Comparison of ENCODE assay signal across 8 mouse cellular contexts in genomic region chr7:28339213-28339917, GRCm38 (mm10). TPM values are rescaled to one million over a fixed set of nuclear protein-coding genes. Genes with fewer than 3 reads are reported as not detected.
DNase-seq lines count a peak whose midpoint lies in the region; ATAC-seq and TF ChIP-seq lines count a peak whose summit lies in the region.

No protein-coding gene starts in this region.

- peak overlapping the region; percentile 95 for H3K4me3 ChIP-seq in embryonic facial prominence, embryonic 11.5 days (ENCODE audit: low read depth, low read length)
- peak overlapping the region; percentile 96 for H3K4me3 ChIP-seq in lung, postnatal 0 days (ENCODE audit: low read depth, low read length)

- DNase-seq in adipocyte (ENCODE audit: low spot score) = peak; percentile 56
- peak; percentile 51 for DNase-seq in embryonic facial prominence, embryonic 11.5 days (ENCODE audit: low spot score)
- peak; percentile 62 to 78 for DNase-seq in heart, adult 9 months (ENCODE audit: low spot score in 2 of 2)
- peak; percentile 74 for DNase-seq in kidney, adult 9 months
- DNase-seq in lung, postnatal 0 days (ENCODE audit: low spot score) = peak; percentile 71
- DNase-seq in retina, embryonic 14.5 days (ENCODE audit: low spot score) = peak; percentile 59
- no peak for DNase-seq in frontal cortex, postnatal 14 days (ENCODE audit: low spot score in 2 of 2)

- WGBS in embryonic facial prominence, embryonic 11.5 days = 77% methylated on average over 19 of the region's 19 CpGs
- 68% methylated on average over 19 of the region's 19 CpGs for WGBS in lung, postnatal 0 days

- peak overlapping the region; percentile 52; the same call in 1 of the 2 replicates for H3K27ac ChIP-seq in embryonic facial prominence, embryonic 11.5 days (replicated peaks; ENCODE audit: low read depth, low read length)
- peak overlapping the region; percentile 95 for H3K27ac ChIP-seq in lung, postnatal 0 days (ENCODE audit: low read length)

- H3K4me1 ChIP-seq in embryonic facial prominence, embryonic 11.5 days (ENCODE audit: control insufficient read depth, insufficient read depth, low read length) = no peaks in the 10 kb centered on the region
- no peaks in the 10 kb centered on the region for H3K4me1 ChIP-seq in lung, postnatal 0 days (ENCODE audit: insufficient read depth, low read depth, low read length)

- peak; percentile 51 for TF ChIP-seq CTCF in lung, postnatal 0 days (IDR thresholded peaks at IDR 0.05)

- peak overlapping the region; percentile 94 for H3K9ac ChIP-seq in embryonic facial prominence, embryonic 11.5 days (replicated peaks; ENCODE audit: low read length)
- H3K9ac ChIP-seq in lung, postnatal 0 days (replicated peaks; ENCODE audit: low read depth) = peak overlapping the region; percentile 52; the same call in 1 of the 2 replicates

- H3K4me2 ChIP-seq in embryonic facial prominence, embryonic 11.5 days (ENCODE audit: low read depth, low read length) = peak overlapping the region; percentile 38
- H3K4me2 ChIP-seq in lung, postnatal 0 days (replicated peaks; ENCODE audit: low read depth, low read length) = peak overlapping the region; percentile 88

- peak; percentile 27 for ATAC-seq in CD4-positive, CD25-positive, alpha-beta regulatory T cell, adult 4 months
- no peak for ATAC-seq in embryonic facial prominence, embryonic 11.5 days (replicated peaks; ENCODE audit: insufficient number of reproducible peaks, low FRiP score, low TSS enrichment, low read depth)
- 0 out of 2 replicates have a peak, but pooled peaks have one; percentile 8 for ATAC-seq in lung, postnatal 0 days

- H3K36me3 ChIP-seq in embryonic facial prominence, embryonic 11.5 days (replicated peaks; ENCODE audit: control insufficient read depth, insufficient read depth, low read depth, low read length) = no peaks in the 10 kb centered on the region
- no peaks in the 10 kb centered on the region for H3K36me3 ChIP-seq in lung, postnatal 0 days (ENCODE audit: insufficient read depth, low read length)

- TF ChIP-seq EP300 in lung, postnatal 0 days (IDR thresholded peaks at IDR 0.05) = no peak

- H3K9me3 ChIP-seq in embryonic facial prominence, embryonic 11.5 days (replicated peaks; ENCODE audit: control insufficient read depth, low read length) = no peaks in the 10 kb centered on the region
- no peaks in the 10 kb centered on the region for H3K9me3 ChIP-seq in lung, postnatal 0 days (ENCODE audit: low read length)

- H3K27me3 ChIP-seq in embryonic facial prominence, embryonic 11.5 days (ENCODE audit: control insufficient read depth, insufficient read depth, low read length) = no peaks in the 10 kb centered on the region
- no peaks in the 10 kb centered on the region for H3K27me3 ChIP-seq in lung, postnatal 0 days (replicated peaks; ENCODE audit: insufficient read depth, low read length)

RNA-seq across cellular contexts. Expression of gene Supt5, which starts 0.8 kb away (rescaled TPM):
- 100 to 1,000 TPM; 121 to 229 TPM for polyA plus RNA-seq in CD4-positive, CD25-positive, alpha-beta regulatory T cell, adult 4 months (2017; shearing (Covaris generic))
- polyA plus RNA-seq in embryonic facial prominence, embryonic 11.5 days (2014; fragmentation: Nextera tagmentation; extraction: Ambion mirVana) = 72.3 and 73.9 TPM in 2 replicates
- polyA plus RNA-seq in lung, postnatal 0 days (2015; fragmentation: Nextera tagmentation; extraction: Ambion mirVana) = 39.7 and 41.0 TPM in 2 replicates

RNA-seq across cellular contexts. Expression of gene Rps16, which starts 11.1 kb away (rescaled TPM):
- 1,000 to 10,000 TPM; 1,259 to 1,457 TPM for polyA plus RNA-seq in CD4-positive, CD25-positive, alpha-beta regulatory T cell, adult 4 months (2017; shearing (Covaris generic))
- polyA plus RNA-seq in embryonic facial prominence, embryonic 11.5 days (2014; fragmentation: Nextera tagmentation; extraction: Ambion mirVana) = 988 and 991 TPM in 2 replicates
- 623 and 695 TPM in 2 replicates for polyA plus RNA-seq in lung, postnatal 0 days (2015; fragmentation: Nextera tagmentation; extraction: Ambion mirVana)

RNA-seq across cellular contexts. Expression of gene Timm50, which starts 27.5 kb away (rescaled TPM):
- 10 to 100 TPM; 35.3 to 36.3 TPM for polyA plus RNA-seq in CD4-positive, CD25-positive, alpha-beta regulatory T cell, adult 4 months (2017; shearing (Covaris generic))
- 172 and 177 TPM in 2 replicates for polyA plus RNA-seq in embryonic facial prominence, embryonic 11.5 days (2014; fragmentation: Nextera tagmentation; extraction: Ambion mirVana)
- 51.8 and 54.8 TPM in 2 replicates for polyA plus RNA-seq in lung, postnatal 0 days (2015; fragmentation: Nextera tagmentation; extraction: Ambion mirVana)

RNA-seq across cellular contexts. Expression of gene Plekhg2, which starts 33.0 kb away (rescaled TPM):
- 100 to 1,000 TPM in 1 of 2 experiments, 10 to 100 TPM in 1; 65.5 to 110 TPM for polyA plus RNA-seq in CD4-positive, CD25-positive, alpha-beta regulatory T cell, adult 4 months (2017; shearing (Covaris generic))
- polyA plus RNA-seq in embryonic facial prominence, embryonic 11.5 days (2014; fragmentation: Nextera tagmentation; extraction: Ambion mirVana) = 38.8 and 50.0 TPM in 2 replicates
- polyA plus RNA-seq in lung, postnatal 0 days (2015; fragmentation: Nextera tagmentation; extraction: Ambion mirVana) = 22.4 and 26.7 TPM in 2 replicates

RNA-seq across cellular contexts. Expression of gene Dll3, which starts 37.3 kb away (rescaled TPM):
- polyA plus RNA-seq in CD4-positive, CD25-positive, alpha-beta regulatory T cell, adult 4 months (2017; shearing (Covaris generic)) = not detected
- polyA plus RNA-seq in embryonic facial prominence, embryonic 11.5 days (2014; fragmentation: Nextera tagmentation; extraction: Ambion mirVana) = 9.9 and 11.8 TPM in 2 replicates
- 0.10 and 0.24 TPM in 2 replicates for polyA plus RNA-seq in lung, postnatal 0 days (2015; fragmentation: Nextera tagmentation; extraction: Ambion mirVana)

Comparison
In these comparisons a context has a peak if more than half of its experiments do, and no peak if none do; other contexts are left out.
1. DNase-seq: peak in adipocyte (single experiment), embryonic facial prominence, embryonic 11.5 days (single experiment), heart, adult 9 months (2 of 2), kidney, adult 9 months (single experiment), lung, postnatal 0 days (single experiment) and retina, embryonic 14.5 days (single experiment); none in frontal cortex, postnatal 14 days (0 of 2).